Mouse (Mus musculus) E14TG2a.4 (cell line): Measurements from ENCODE around the gene Terb2.

ENCODE experiments used
- H3K27me3 ChIP-seq: 2 replicates; pipeline ENCODE4 v1.6.1; 2014; ENCODE audit warnings: low read length, control low read depth; ENCODE audit not compliant: insufficient read depth
- H3K36me3 ChIP-seq: 2 replicates; pipeline ENCODE4 v1.6.1; 2014; ENCODE audit warnings: low read length, control low read depth; ENCODE audit not compliant: insufficient read depth
- H3K4me1 ChIP-seq: replicated peaks from 2 replicates; pipeline ENCODE4 v1.6.1; 2014; ENCODE audit warnings: low read depth, low read length, control low read depth
- H3K4me3 ChIP-seq: replicated peaks from 2 replicates; pipeline ENCODE4 v1.5.1; 2014; ENCODE audit warnings: mild to moderate bottlenecking, low read length
- H3K9me3 ChIP-seq: 2 replicates; pipeline ENCODE4 v1.6.1; 2014; ENCODE audit warnings: low read length, control low read depth
- CTCF ChIP-seq: conservative IDR thresholded peaks from 2 replicates; pipeline ENCODE4 v1.5.1; 2014; ENCODE audit warnings: low read length
- NANOG ChIP-seq: IDR thresholded peaks from 2 replicates; pipeline ENCODE4 v1.6.1; 2014; ENCODE audit warnings: borderline replicate concordance, low read length, mixed read lengths
- POU5F1 ChIP-seq: IDR thresholded peaks from 2 replicates; pipeline ENCODE4 v1.6.1; 2014; ENCODE audit warnings: low read length, borderline replicate concordance

The Terb2 gene

DNA sequence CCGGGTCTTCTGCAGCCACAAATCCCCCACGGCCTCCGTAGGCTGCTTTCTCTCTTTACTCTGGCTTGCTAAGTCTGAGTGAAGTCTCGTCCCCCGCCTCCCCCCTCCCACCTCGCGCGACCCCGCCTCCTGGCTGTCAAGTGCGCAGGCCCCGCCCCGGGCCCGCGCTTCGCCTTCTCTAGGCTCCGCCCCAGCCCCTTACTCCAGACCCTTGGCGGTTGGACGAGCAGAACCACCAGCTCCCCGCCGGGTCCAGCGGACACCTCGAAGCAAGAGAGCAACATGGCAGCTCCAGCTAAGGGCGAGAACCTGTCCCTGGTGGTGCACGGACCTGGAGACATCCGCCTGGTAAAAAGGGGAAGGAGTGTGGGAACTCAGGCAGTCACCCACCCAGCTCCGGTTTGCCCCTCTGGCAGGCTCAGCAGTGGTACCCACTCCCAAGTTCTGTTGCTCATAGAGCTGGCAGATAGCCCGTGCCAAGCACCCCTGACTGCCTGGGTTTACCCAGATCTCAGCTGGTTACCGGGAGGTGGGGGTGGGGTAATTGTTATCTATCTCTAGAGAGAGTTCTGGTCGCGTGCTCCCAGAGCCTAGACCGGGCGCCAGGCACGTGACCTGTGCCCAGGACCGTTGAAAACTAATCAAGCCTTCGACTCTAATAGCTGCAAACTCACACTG, 48.7 kb downstream of the Terb2 start, which contains the start of gene Sord:
TSS of gene Sord (plus strand) at position 139 of the 678 bp plus-strand sequence.
- Histone ChIP-seq H3K27me3 (peaks cover 26% of the 10 kb centered on the region), H3K4me1 (peaks cover 40% of the 10 kb centered on the region), H3K4me3 (peak within 1 kb of the TSS; percentile 81), H3K9me3 (no peaks in the 10 kb centered on the region), H3K36me3 (no peaks in the 10 kb centered on the region)
- no peak for TF ChIP-seq POU5F1
- TF ChIP-seq NANOG, result no peak
- no peak for TF ChIP-seq CTCF

- Histone ChIP-seq H3K4me3 (peak overlapping the region; percentile 81), H3K4me1 (peaks cover 40% of the 10 kb centered on the region), H3K27me3 (peaks cover 26% of the 10 kb centered on the region), H3K36me3 (no peaks in the 10 kb centered on the region), H3K9me3 (no peaks in the 10 kb centered on the region)
- TF ChIP-seq NANOG, result no peak
- no peak for TF ChIP-seq POU5F1
- no peak for TF ChIP-seq CTCF
These were observed 49.4 kb downstream of the Terb2 start for GRCm38 (mm10) chr2:122235425-122235824.

- no peaks in the 10 kb centered on the region for H3K9me3 ChIP-seq
- H3K4me3 ChIP-seq, result no peak overlapping the region
- H3K36me3 ChIP-seq, result no peaks in the 10 kb centered on the region
- H3K4me1 ChIP-seq, result peaks cover 36% of the 10 kb centered on the region
- no peak for TF ChIP-seq CTCF
- TF ChIP-seq POU5F1, result no peak
- no peak for TF ChIP-seq NANOG
- peaks cover 26% of the 10 kb centered on the region for H3K27me3 ChIP-seq
These were observed 50.2 kb downstream of the Terb2 start for GRCm38 (mm10) chr2:122236321-122236720.

DNA sequence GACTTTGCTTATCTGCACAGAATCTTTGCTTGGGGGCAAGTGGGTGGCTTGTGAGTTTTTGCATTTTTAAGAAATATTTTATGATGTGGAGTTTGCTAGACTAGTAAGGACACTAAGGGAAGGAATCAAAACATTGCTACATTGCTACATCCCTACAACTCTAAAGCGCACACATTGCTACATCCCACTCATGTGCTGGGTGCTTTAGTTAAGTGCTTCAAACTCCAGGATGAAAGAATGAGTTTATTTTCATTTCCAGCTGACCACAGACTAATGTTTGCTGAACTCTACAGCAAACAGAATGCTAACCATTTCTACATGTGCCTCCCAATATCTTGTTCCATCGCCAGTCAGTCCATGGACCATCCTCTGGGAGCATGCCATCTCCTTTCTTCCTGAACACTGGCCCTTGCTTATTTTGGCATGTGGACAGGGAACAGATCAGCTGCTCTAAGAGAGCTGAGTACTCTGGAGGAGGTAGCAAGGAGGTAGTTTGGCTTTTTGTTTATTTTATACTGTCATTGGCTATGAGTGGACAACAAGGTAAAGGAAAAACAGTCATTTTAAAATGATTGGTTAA, 51.9 kb downstream of the Terb2 start:
- H3K27me3 ChIP-seq, result peaks cover 19% of the 10 kb centered on the region
- TF ChIP-seq CTCF (no peak), POU5F1 (no peak), NANOG (no peak)
- no peak overlapping the region for H3K4me3 ChIP-seq
- H3K4me1 ChIP-seq, result peaks cover 22% of the 10 kb centered on the region
- H3K9me3 ChIP-seq, result no peaks in the 10 kb centered on the region
- no peaks in the 10 kb centered on the region for H3K36me3 ChIP-seq

GRCm38 (mm10) chr2:122240735-122241134, 54.7 kb downstream of the Terb2 start:
- H3K27me3 ChIP-seq, result peaks cover 4% of the 10 kb centered on the region
- peaks cover 2% of the 10 kb centered on the region; the same call in 1 of the 2 replicates for H3K4me1 ChIP-seq
- TF ChIP-seq CTCF (no peak), POU5F1 (no peak), NANOG (no peak)
- H3K9me3 ChIP-seq, result no peaks in the 10 kb centered on the region
- H3K36me3 ChIP-seq, result no peaks in the 10 kb centered on the region
- no peak overlapping the region for H3K4me3 ChIP-seq

- peaks cover 2% of the 10 kb centered on the region; the same call in 1 of the 2 replicates for H3K27me3 ChIP-seq
- no peaks in the 10 kb centered on the region for H3K9me3 ChIP-seq
- H3K4me1 ChIP-seq, result peaks cover 2% of the 10 kb centered on the region; the same call in 1 of the 2 replicates
- no peak for TF ChIP-seq CTCF
- TF ChIP-seq POU5F1, result no peak
- TF ChIP-seq NANOG, result no peak
- no peak overlapping the region for H3K4me3 ChIP-seq
- no peaks in the 10 kb centered on the region for H3K36me3 ChIP-seq
These were observed 55.2 kb downstream of the Terb2 start for GRCm38 (mm10) chr2:122241226-122241625.

DNA sequence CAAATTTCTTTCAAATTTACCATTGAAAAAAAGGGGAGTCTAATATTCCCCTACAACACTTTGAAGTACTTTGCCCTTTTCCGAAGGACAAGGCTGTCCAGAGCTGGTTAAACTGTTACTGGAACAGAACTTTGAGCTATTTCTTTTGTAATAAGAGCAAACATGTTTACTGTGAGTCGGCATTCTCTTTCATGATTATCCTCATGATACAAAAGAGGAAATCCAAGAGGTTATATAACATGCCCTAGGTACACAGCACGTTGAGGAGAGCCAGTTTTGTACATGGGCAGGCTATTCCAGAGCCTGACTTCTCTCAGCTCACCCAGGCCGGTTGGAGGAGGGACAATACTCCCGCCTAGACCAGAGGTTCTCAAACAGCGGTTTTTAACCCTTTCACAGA, 55.9 kb downstream of the Terb2 start:
- TF ChIP-seq CTCF (no peak), NANOG (no peak), POU5F1 (no peak)
- Histone ChIP-seq H3K4me3 (no peak overlapping the region), H3K4me1 (peaks cover 2% of the 10 kb centered on the region; the same call in 1 of the 2 replicates), H3K9me3 (no peaks in the 10 kb centered on the region), H3K27me3 (no peaks in the 10 kb centered on the region), H3K36me3 (no peaks in the 10 kb centered on the region)

- TF ChIP-seq CTCF, result peak; percentile 71
- no peak for TF ChIP-seq NANOG
- TF ChIP-seq POU5F1, result no peak
- Histone ChIP-seq H3K36me3 (no peaks in the 10 kb centered on the region), H3K9me3 (no peaks in the 10 kb centered on the region), H3K4me1 (peaks cover 9% of the 10 kb centered on the region; the same call in 1 of the 2 replicates), H3K27me3 (no peaks in the 10 kb centered on the region), H3K4me3 (no peak overlapping the region)
These were observed 57.6 kb downstream of the Terb2 start for GRCm38 (mm10) chr2:122243671-122244131.
